Mouse (Mus musculus) right cerebral cortex, postnatal 10 days (tissue): Measurements from ENCODE around the gene Fcer1g.

Source experiments
- DNase-seq, 2 experiments: peaks; one replicate each; pipeline ENCODE4 v3.0.0; 2021; ENCODE audit warnings: low spot score in 2 of 2

Gene Fcer1g

GRCm38 (mm10) chr1:171234126-171234525 lies at the start of gene Fcer1g:
TSS of gene Fcer1g (minus strand) at chr1:171234365.
- peak in 1 of 2 experiments; percentile 56 for DNase-seq

DNA sequence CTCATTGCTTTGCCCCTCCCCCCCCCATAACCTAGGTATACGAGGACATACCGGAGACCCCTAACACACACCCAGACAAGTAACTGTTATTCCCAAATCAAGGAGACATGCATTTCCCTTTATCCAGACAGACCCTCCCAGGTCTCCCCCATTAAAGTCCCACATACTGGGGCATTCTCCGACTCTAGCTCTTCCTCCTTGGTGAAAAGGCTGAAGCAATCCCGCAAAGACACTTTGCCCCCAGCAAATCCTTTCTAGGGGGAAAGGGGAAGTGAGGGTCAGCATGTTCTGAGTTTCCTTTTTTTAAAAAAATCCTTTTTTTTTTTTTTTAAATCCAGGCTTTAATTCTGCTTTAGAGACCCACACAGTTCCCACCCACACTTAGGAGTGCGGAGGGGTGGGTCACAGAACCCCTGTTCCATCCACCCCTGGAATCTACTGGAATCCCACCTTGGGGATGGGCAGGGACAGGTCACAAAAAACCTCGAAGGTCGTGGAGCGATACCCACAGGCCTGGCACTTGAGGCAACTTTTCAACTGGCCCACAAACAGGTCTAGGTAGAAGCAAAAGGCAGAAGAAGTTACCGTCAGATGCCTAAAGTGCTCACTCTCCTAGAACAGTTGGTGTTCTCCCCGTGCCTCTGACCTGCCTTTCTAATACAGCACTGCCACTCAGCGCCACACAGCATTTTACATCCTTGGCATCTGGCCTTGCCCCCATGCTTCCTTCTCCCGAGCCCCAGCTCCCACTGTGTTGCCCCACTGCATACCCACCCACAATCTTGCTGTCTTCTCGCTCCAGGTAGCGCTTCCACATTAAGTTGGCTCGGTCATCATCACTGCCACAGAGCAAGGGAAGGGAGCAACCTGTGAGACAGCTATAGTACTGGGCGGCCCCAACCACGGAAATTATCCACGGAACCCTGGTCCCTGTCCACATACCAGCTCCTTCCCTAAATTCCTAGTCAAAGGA lies 49.3 kb upstream of the Fcer1g start:
- peak; percentile 25 to 35 for DNase-seq

DNA sequence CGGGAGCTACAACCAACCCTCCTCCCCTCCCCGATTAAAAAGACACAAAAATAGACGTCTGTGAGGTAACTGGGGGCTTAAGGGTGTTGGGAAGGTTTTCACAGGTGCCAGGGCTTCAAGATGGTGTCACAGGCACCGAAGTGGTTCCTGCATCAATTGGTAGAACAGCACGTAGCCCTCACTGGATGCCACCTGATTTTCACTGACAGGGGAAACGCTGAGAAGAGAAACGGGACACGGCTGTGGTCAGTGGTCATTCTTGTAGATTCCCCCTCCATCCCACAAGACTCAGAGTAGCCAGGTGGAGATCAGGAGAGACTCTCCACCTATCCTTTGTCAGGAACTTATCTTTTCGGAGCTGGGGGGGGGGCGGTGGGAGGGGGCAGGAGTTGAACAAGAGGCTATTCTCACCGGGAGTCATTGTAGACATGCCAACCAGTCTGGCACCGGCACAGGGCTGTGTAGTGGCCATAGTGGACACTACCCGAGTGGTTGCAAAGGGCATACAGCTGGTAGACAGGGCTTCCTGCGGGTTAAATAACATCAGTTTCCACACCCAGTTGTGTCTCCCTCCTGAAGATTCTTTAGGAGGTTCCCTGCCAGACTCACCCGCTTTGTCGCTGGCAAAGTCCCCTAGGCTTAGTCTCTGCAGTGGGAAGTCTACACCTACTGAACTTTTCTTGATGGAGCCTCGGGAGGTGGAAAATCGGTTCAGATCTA lies 48.1 kb upstream of the Fcer1g start:
- DNase-seq, result peak in 1 of 2 experiments; percentile 30

- peak; percentile 77 to 79 for DNase-seq
Observed at GRCm38 (mm10) chr1:171281528-171281923, 47.4 kb upstream of the Fcer1g start.

DNA sequence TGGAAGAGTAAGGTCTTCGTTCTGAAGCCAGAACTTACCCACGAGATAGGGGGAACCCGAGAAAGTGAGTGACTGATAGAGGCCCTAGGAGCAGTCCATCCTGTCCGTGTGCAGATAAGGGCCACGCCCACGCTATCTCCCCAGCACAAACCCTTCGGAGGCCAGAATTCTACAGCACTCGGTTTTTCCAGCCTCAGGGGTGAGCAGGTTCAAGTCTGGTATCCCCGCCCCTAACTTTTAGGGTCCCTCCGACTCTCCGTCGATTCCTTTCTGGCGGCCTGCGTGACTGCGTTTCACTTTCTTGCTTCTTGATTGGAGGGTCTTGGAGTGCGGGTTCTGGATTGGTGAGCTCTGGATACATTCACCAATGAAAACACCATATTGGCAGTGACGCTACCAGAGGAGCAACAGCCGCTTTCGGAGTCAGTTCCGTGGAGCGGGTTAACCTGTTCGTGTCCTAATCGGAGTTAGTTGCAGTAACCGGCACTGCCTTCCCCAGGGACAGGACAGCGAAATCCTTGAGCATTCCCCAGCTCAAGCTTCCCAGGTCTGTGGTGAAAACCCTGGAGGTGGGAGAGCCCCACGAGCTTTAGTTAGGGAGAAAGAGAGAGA lies 46.9 kb upstream of the Fcer1g start, which contains the start of gene Ppox:
Gene Ppox (minus strand): TSS at position 271 of the 612 bp plus-strand sequence.
- DNase-seq, result peak; percentile 96 to 98

- peak in 1 of 2 experiments; percentile 30 for DNase-seq
Observed at GRCm38 (mm10) chr1:171280250-171280915, 46.2 kb upstream of the Fcer1g start.

- peak in 1 of 2 experiments; percentile 23 for DNase-seq
Observed at GRCm38 (mm10) chr1:171279721-171280120, 45.6 kb upstream of the Fcer1g start.

DNA sequence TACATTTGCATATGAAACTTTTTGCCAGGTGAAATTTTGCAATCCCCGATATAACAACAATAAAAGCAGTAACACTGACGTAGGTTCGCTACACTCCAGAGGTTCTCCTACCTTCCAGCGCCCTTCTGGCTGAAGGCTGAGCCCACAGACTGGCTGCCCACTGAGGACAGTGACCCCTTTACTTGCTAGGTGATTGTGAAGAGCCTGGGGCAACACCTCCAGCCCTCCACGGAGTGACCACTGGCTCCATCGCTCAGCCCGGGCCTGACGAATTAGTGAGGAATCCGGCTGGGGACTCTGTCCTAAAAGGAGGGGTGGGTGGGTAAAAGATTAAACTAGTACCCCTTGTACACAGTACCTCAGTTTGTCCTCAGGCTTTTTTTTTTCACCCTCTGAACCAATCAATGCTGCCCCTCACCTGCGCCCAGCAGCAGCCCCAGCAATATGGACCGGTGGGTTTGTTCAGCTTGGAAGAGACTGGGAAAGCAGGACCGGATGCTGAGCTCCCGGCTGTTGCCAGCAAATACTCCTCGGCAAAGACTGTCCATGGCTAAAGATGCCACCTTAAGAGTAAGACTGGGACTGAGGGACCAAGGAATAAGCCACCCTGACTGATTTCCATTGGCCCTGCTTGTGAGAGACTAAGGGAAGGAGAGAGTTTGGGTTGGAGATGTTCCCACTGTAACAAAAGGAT lies 45.0 kb upstream of the Fcer1g start:
- peak in 1 of 2 experiments; percentile 22 for DNase-seq

GRCm38 (mm10) chr1:171278436-171278835 lies 44.3 kb upstream of the Fcer1g start:
- DNase-seq, result peak in 1 of 2 experiments; percentile 19

DNA sequence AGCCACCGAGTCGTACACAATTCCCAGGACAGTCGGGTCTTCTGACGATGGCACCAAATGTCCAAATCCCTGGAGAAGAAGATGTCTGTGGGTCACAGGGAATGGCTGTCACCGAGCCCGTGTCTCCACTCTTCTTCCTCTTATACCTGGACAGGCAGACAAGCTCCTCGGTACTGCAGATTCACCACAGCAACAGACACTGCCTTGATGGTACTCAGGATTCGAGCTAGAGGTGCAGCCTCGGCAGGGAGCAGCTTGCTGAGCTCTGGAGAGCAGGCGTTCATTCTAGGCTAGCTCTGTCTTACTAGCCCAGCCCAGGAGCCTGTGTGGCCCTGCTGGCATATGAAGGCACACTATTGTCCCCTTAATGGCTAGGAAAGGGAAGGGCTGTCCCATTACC lies 43.6 kb upstream of the Fcer1g start:
- no peak for DNase-seq

DNA sequence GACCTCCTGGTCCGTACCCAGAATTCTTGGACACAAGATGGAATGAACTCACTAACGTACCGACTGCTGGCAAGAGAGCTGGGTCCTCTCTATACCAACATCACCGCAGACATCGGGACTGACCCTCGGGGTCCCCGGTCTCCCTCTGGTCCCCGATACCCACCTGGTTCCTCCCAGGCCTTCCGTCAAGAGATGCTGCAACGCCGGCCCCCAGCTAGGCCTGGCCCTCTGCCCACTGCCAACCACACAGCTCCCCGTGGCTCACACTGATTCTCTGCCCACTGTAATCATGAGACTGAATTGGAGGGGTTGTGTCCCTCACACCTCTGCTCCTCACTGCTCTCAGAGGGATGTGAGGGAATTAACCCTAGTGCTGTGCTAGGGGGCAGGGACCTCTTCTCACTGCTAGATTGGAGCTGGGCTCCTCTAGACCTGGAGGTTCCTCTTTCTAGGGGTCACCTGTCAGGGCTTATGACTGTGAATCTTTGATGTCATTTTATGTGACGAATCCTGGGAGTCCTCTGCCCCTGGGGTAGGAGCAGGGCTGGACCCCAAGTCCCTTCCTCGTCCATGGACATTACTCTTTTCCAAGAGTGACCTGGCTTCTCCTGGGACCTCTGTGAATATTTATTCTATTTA lies 42.1 kb upstream of the Fcer1g start:
- DNase-seq, result no peak

DNA sequence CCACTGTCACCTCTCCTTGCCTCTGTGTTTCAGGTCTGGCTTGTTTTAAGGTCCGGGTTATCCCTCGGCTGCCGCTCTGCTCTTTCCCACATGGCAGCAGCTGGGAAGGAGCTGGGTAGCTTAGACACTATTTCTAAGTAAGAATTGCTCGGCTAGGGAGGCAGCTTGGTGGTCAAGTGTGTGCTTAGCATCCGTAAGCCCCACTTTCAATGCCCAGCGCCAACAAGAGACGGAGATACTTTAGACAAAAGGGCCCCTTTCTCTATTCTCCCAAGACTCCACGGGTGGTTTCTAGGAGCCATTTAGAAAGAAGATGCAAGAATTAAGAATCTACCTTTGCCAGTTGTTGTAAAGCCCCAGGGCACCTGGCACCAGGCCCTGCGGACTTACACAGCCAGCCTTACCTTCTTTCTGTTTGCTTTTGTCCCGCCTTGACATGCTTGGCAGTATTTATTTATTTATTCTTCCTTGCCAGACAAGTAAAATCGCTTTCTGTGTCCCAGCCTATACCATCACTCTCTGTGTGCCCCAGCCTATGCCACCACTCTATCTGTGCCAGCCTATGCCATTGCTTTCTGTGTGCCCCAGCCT lies 41.1 kb upstream of the Fcer1g start:
- DNase-seq, result no peak

DNA sequence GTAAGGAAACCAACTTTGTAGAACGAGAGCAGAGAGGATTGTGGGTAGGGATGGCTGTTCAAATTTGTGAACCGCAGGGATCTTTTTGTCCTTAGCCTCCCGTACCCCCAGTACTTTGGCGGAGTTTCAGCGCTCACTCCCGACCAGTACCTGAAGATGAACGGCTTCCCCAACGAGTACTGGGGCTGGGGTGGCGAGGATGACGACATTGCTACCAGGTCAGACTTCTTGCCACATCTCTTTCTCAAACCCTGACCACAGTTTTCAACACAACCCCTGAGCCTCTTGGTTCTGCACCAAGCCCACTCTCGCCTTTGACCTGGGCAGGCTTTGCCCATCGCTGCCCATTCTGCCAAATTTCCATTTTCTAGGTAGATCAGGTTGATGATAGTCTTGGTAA lies 40.0 kb upstream of the Fcer1g start:
- DNase-seq, result no peak

DNA sequence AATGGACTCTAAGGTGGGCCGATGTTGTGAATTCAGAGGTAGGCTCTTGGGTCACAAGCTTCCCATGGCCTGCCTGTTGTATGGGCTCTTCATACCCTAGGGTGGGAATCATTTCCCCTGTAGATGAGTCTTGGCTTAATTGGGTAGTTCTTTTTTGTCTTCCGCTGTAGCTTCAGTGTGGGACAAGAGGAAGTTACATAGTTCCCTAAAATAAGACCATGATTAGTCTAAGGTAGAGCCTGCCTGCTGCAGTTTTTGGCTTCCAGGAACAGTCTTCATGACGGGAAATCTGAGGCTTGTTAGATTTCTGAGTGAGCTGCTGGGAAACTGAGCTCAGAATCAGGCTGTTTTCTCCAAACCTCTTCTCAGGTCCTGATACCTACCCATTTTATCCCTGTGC lies 37.9 kb upstream of the Fcer1g start:
- DNase-seq, result no peak

GRCm38 (mm10) chr1:171271622-171272021 lies 37.5 kb upstream of the Fcer1g start:
- DNase-seq, result no peak

DNA sequence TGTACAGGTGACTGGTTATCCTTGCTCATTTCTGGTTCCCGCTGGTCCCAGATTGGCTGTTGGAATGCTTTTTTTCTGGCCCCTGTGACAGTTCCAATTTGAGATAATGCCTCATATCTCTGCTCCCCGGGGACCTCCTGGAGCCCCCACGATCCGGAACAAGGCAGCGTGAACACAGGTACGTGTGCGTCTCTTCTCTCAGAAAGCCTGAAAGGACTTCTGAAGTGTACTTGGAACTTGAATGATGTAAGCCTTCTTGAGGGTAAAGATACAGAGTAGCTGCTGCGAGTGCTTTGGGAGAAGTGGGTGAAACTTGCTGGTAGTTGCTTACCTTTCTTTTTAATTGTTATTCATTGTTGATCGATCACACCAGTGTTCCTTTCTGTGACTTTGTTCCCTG lies 37.0 kb upstream of the Fcer1g start:
- DNase-seq, result no peak

GRCm38 (mm10) chr1:171270573-171270900 lies 36.4 kb upstream of the Fcer1g start:
- DNase-seq, result no peak

- DNase-seq, result peak; percentile 96
Observed at GRCm38 (mm10) chr1:171269848-171270572, 35.8 kb upstream of the Fcer1g start, which contains the start of gene B4galt3. TSS of gene B4galt3 (plus strand) at chr1:171270328.

DNA sequence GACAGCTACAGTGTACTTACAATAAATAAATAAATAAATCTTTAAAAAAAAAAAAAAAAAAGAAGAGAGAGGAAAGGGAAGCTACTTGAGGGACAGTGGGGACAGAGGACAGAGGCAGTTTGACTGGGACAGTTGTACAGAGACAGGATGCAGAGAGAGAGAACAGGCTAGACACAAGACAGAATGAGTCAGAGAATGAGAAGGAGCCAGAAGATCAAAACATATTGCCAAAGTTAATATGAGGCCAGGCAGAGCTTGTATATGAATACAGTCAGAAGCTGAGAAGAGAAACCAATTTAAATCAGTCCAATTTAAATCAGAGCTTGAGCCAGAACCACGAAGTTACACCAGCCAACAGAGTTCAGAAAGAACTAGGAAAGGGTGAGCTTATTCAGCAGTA lies 34.2 kb upstream of the Fcer1g start:
- no peak for DNase-seq
